Mouse (Mus musculus) embryonic fibroblast, embryonic 13.5 days (primary cell): ENCODE data around the gene Mgat4b.
A peak's percentile ranks its signal among the peaks of the same experiment; 100 is the strongest.

ENCODE experiments used
- CTCF ChIP-seq: IDR thresholded peaks from 2 replicates; pipeline ENCODE4 v1.5.1; 2011; ENCODE audit warnings: mild to moderate bottlenecking, control low read depth, low read length, moderate library complexity, borderline replicate concordance; ENCODE audit not compliant: insufficient read depth
- POLR2A ChIP-seq: IDR thresholded peaks from 2 replicates; pipeline ENCODE4 v1.6.1; 2011; ENCODE audit warnings: low read depth, mild to moderate bottlenecking, control low read depth, low read length, moderate library complexity

DNA sequence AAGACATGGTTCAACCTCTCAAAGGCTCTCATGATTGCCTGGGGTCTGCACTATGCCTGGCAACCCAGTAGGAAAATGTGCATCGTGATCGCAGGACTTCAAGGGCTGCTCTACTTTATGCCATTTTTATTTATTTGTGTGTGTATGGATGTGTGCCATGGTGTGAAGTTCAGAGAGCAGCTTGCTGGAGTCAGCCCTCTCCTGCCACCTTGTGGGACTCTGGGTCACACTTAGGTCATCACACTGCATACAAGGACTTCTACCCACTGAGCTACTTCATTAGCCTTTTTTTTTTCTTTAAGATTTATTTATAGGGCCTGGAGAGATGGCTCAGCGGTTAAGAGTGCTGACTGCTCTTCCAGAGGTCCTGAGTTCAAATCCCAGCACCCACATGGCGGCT, 51.3 kb downstream of the Mgat4b start:
- TF ChIP-seq CTCF (peak; percentile 28; the same call in 1 of the 2 replicates), POLR2A (no peak)
